Mouse (Mus musculus): ENCODE data around the gene Pdia6. TPM values are rescaled to one million over a fixed set of nuclear protein-coding genes. Genes with fewer than 3 reads are reported as not detected.

The Pdia6 gene
- 131 to 142 TPM (median 134 TPM) in 4 replicates for total RNA-seq (2023)

DNA sequence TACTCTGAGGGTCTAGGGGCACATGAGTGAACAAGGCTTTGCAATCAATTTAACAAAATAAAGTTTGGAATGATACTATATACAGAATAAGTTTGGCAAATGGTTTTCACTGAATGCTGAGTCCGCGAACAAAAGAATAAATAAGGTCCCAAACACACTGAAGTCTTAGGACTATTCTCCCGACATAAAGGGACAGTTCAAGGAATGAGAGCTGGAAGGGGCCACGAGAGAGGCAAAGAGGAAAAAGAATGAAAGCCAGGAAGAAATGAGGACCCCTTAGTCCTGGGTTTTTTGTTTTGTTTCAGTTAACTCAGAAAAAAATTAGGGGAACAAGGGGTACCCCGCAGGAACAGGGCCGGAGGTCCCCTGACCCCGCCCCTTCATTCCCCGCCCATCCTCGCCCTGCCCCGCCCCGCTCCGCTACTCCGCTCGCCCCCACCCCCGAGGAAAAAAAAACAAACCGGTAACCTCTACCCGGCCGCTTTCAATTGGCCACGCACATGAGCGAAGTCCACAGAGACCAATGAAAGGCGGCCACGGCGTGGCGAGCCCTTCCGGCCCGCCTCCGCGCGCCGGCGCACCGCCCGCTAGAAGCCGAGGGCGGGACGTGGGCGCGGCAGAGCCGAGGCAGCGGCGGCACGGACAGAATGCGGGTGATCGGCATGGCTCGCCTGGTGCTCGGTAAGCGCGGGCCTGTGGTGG lies at the start of gene Pdia6:
Gene Pdia6, plus strand, starts transcription at position 575 of the 702 bp plus-strand sequence.

DNA sequence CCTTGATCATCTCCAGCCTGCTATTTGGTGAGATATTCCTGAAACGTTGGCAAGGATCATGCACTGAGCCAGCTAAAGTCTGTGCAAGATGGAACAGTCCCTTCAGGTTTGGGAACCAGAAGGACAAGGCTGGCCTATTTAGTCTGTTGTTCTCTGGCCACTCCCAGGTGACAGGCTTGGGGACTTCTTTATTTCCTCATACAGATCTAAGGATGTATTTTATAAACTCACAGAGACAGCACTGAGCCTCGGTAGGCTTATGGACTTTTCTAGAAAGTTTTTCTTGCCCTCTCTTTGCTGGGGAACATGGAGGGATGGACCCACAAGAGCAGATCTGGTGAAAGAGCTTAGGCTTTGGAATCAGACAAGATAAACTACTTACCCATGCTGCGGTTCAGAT lies 62.9 kb downstream of the Pdia6 start, which contains the start of gene Atp6v1c2:
Gene Atp6v1c2, minus strand, starts transcription at position 101 of the 400 bp plus-strand sequence.

Other genes with a start within 250 kb of the Pdia6 start
- 0.13 TPM in 1 of 4 replicates, not detected in the others for gene Kcnf1, start 89.7 kb upstream of the Pdia6 start, total RNA-seq (2023)
- not detected in 4 replicates for gene Atp6v1c2, start 62.8 kb downstream of the Pdia6 start, total RNA-seq (2023)
- 19.8 to 23.2 TPM (median 21.0 TPM) in 4 replicates for gene Nol10, start 81.9 kb downstream of the Pdia6 start, total RNA-seq (2023)

Measured in B cell, adult 62 days (primary cell).